In genomic region chr4:43029749-43030148, GRCm38 (mm10) we compare ENCODE assay signal across 12 mouse cellular contexts. TPM values are rescaled to one million over a fixed set of nuclear protein-coding genes. Genes with fewer than 3 reads are reported as not detected.
DNase-seq lines count a peak whose midpoint lies in the region; ATAC-seq and TF ChIP-seq lines count a peak whose summit lies in the region.
"Had no signal": no experiment of that assay in that cellular context is flagged by ENCODE, and none has a peak within 500 bp of the region (broad histone marks: within the 10 kb centered on the region; RNA-seq: fewer than 3 reads in every experiment).

No protein-coding gene starts in this region.

- H3K9me3 ChIP-seq in lung, embryonic 15.5 days: no peaks in the 10 kb centered on the region
- H3K9me3 ChIP-seq in liver, postnatal 0 days (ENCODE audit: low read length): no peaks in the 10 kb centered on the region
- H3K9me3 ChIP-seq: embryonic facial prominence, embryonic 12.5 days had no signal

- peaks cover 41% of the 10 kb centered on the region for H3K36me3 ChIP-seq in lung, embryonic 15.5 days
- H3K36me3 ChIP-seq in liver, postnatal 0 days (replicated peaks; ENCODE audit: insufficient read depth, low read length): peaks cover 42% of the 10 kb centered on the region

- TF ChIP-seq EP300 in liver, postnatal 0 days (IDR thresholded peaks at IDR 0.05; ENCODE audit: low read depth): no peak

- intact Hi-C loops in heart, postnatal 14 days (cut with DNase I): no loop called here

- no peak overlapping the region for H3K27ac ChIP-seq in lung, embryonic 15.5 days
- no peak overlapping the region for H3K27ac ChIP-seq in embryonic fibroblast, embryonic 13.5 days (ENCODE audit: insufficient read depth, low read length)
- no peak overlapping the region for H3K27ac ChIP-seq in liver, postnatal 0 days (ENCODE audit: low read depth)
- H3K27ac ChIP-seq: embryonic facial prominence, embryonic 12.5 days had no signal

- H3K9ac ChIP-seq in lung, embryonic 15.5 days: no peak overlapping the region
- H3K9ac ChIP-seq in liver, postnatal 0 days (replicated peaks): peak overlapping the region; percentile 86; the same call in 1 of the 2 replicates

- no peaks in the 10 kb centered on the region for H3K27me3 ChIP-seq in lung, embryonic 15.5 days
- H3K27me3 ChIP-seq in liver, postnatal 0 days (ENCODE audit: insufficient read depth, low read length): no peaks in the 10 kb centered on the region
- H3K27me3 ChIP-seq: embryonic facial prominence, embryonic 12.5 days had no signal

- WGBS in lung, embryonic 15.5 days: 91% methylated on average over 9 of the region's 9 CpGs
- 87% methylated on average over 9 of the region's 9 CpGs for WGBS in liver, postnatal 0 days (ENCODE audit: insufficient replicate concordance)

- DNase-seq in heart, adult 11 months: peak; percentile 86
- no peak for DNase-seq in heart, postnatal 14 days
- DNase-seq in lung, adult 18-20 months: no peak
- no peak for DNase-seq in liver, postnatal 0 days
- no peak for DNase-seq in gastrocnemius, postnatal 4 days (ENCODE audit: low spot score in 2 of 2)
- no peak for DNase-seq in cerebellum, adult 9-10 months
- DNase-seq: cerebellum, adult 11-12 months; gastrocnemius, postnatal 10 days; heart, postnatal 36 days had no signal

- 0 out of 2 replicates have a peak overlapping the region, but pooled peaks have one; percentile 73 for H3K4me3 ChIP-seq in lung, embryonic 15.5 days
- peak overlapping the region; percentile 84; the same call in 1 of the 2 replicates for H3K4me3 ChIP-seq in embryonic fibroblast, embryonic 13.5 days (ENCODE audit: insufficient read depth, low read length)
- H3K4me3 ChIP-seq in liver, postnatal 0 days (ENCODE audit: low read depth, low read length): 0 out of 2 replicates have a peak overlapping the region, but pooled peaks have one; percentile 79

- H3K4me1 ChIP-seq in lung, embryonic 15.5 days: peaks cover 22% of the 10 kb centered on the region
- peaks cover 3% of the 10 kb centered on the region; the same call in 1 of the 2 replicates for H3K4me1 ChIP-seq in embryonic fibroblast, embryonic 13.5 days (ENCODE audit: control insufficient read depth, insufficient read depth, low read length)
- H3K4me1 ChIP-seq in liver, postnatal 0 days (ENCODE audit: insufficient read depth): peaks cover 13% of the 10 kb centered on the region

- no peak for ATAC-seq in lung, embryonic 15.5 days (ENCODE audit: borderline replicate concordance, extremely low read depth, low FRiP score, low TSS enrichment)
- no peak for ATAC-seq in liver, postnatal 0 days

- TF ChIP-seq POLR2A in embryonic fibroblast, embryonic 13.5 days (IDR thresholded peaks at IDR 0.05; ENCODE audit: low read depth, low read length): no peak

- no peak for TF ChIP-seq CTCF in embryonic fibroblast, embryonic 13.5 days (IDR thresholded peaks at IDR 0.05; ENCODE audit: borderline replicate concordance, insufficient read depth, low read length)
- TF ChIP-seq CTCF in liver, postnatal 0 days (IDR thresholded peaks at IDR 0.05; ENCODE audit: low read depth): no peak

- H3K4me2 ChIP-seq in lung, embryonic 15.5 days: peak overlapping the region; percentile 72
- H3K4me2 ChIP-seq in liver, postnatal 0 days (ENCODE audit: low read depth, low read length): peak overlapping the region; percentile 82

RNA-seq across cellular contexts. Expression of gene Stoml2, which starts 1.8 kb away (rescaled TPM):
- total RNA-seq in heart, postnatal 14 days (2021): 10 to 100 TPM; 97.8 to 99.2 TPM
- 321 and 331 TPM in 2 replicates for polyA plus RNA-seq in lung, embryonic 15.5 days (2015; fragmentation: Nextera tagmentation; extraction: Ambion mirVana)
- 91.7 and 107 TPM in 2 replicates for polyA plus RNA-seq in embryonic fibroblast, embryonic 13.5 days (2011; ENCODE audit: insufficient read length, low read depth, missing spikeins)
- 114 and 116 TPM in 2 replicates for polyA plus RNA-seq in liver, postnatal 0 days (2015; fragmentation: Nextera tagmentation; extraction: Ambion mirVana)
- total RNA-seq in gastrocnemius, postnatal 4 days (2021): 100 to 1,000 TPM in 1 of 2 experiments, 10 to 100 TPM in 1; 94.7 to 103 TPM

RNA-seq across cellular contexts. Expression of gene Pigo, which starts 4.1 kb away (rescaled TPM):
- total RNA-seq in heart, postnatal 14 days (2021): 10 to 100 TPM; 22.1 to 24.5 TPM
- polyA plus RNA-seq in lung, embryonic 15.5 days (2015; fragmentation: Nextera tagmentation; extraction: Ambion mirVana): 19.0 and 22.1 TPM in 2 replicates
- 8.6 and 15.0 TPM in 2 replicates for polyA plus RNA-seq in embryonic fibroblast, embryonic 13.5 days (2011; ENCODE audit: insufficient read length, low read depth, missing spikeins)
- 7.6 and 8.3 TPM in 2 replicates for polyA plus RNA-seq in liver, postnatal 0 days (2015; fragmentation: Nextera tagmentation; extraction: Ambion mirVana)
- total RNA-seq in gastrocnemius, postnatal 4 days (2021): 10 to 100 TPM; 10.7 to 10.8 TPM

RNA-seq across cellular contexts. Expression of gene Fam214b, which starts 16.3 kb away (rescaled TPM):
- total RNA-seq in heart, postnatal 14 days (2021): 10 to 100 TPM; 33.7 to 33.8 TPM
- 10.6 and 11.2 TPM in 2 replicates for polyA plus RNA-seq in lung, embryonic 15.5 days (2015; fragmentation: Nextera tagmentation; extraction: Ambion mirVana)
- 26.7 and 50.0 TPM in 2 replicates for polyA plus RNA-seq in embryonic fibroblast, embryonic 13.5 days (2011; ENCODE audit: insufficient read length, low read depth, missing spikeins)
- polyA plus RNA-seq in liver, postnatal 0 days (2015; fragmentation: Nextera tagmentation; extraction: Ambion mirVana): 11.3 and 11.7 TPM in 2 replicates
- 10 to 100 TPM; 20.6 to 25.1 TPM for total RNA-seq in gastrocnemius, postnatal 4 days (2021)

RNA-seq across cellular contexts. Expression of gene Fancg, which starts 19.4 kb away (rescaled TPM):
- total RNA-seq in heart, postnatal 14 days (2021): 1 to 10 TPM; 4.7 to 4.8 TPM
- 20.8 and 20.9 TPM in 2 replicates for polyA plus RNA-seq in lung, embryonic 15.5 days (2015; fragmentation: Nextera tagmentation; extraction: Ambion mirVana)
- 7.7 and 9.4 TPM in 2 replicates for polyA plus RNA-seq in embryonic fibroblast, embryonic 13.5 days (2011; ENCODE audit: insufficient read length, low read depth, missing spikeins)
- polyA plus RNA-seq in liver, postnatal 0 days (2015; fragmentation: Nextera tagmentation; extraction: Ambion mirVana): 4.5 and 5.5 TPM in 2 replicates
- total RNA-seq in gastrocnemius, postnatal 4 days (2021): 1 to 10 TPM; 5.5 to 8.7 TPM

RNA-seq across cellular contexts. Expression of gene Unc13b, which starts 29.0 kb away (rescaled TPM):
- total RNA-seq in heart, postnatal 14 days (2021): 10 to 100 TPM; 20.3 to 25.2 TPM
- 5.5 and 7.3 TPM in 2 replicates for polyA plus RNA-seq in lung, embryonic 15.5 days (2015; fragmentation: Nextera tagmentation; extraction: Ambion mirVana)
- polyA plus RNA-seq in embryonic fibroblast, embryonic 13.5 days (2011; ENCODE audit: insufficient read length, low read depth, missing spikeins): 2.9 and 4.5 TPM in 2 replicates
- 0.37 and 0.52 TPM in 2 replicates for polyA plus RNA-seq in liver, postnatal 0 days (2015; fragmentation: Nextera tagmentation; extraction: Ambion mirVana)
- total RNA-seq in gastrocnemius, postnatal 4 days (2021): 1 to 10 TPM; 5.9 to 7.2 TPM
